Mouse (Mus musculus): ENCODE data around the gene Rdh14. TPM values are rescaled to one million over a fixed set of nuclear protein-coding genes. Genes with fewer than 3 reads are reported as not detected.

The Rdh14 gene
- polyA plus RNA-seq (2017; shearing (Covaris generic)), result 10 to 100 TPM in 1 of 3 experiments, 1 to 10 TPM in 2; 7.1 to 10.6 (median 8.8) TPM

DNA sequence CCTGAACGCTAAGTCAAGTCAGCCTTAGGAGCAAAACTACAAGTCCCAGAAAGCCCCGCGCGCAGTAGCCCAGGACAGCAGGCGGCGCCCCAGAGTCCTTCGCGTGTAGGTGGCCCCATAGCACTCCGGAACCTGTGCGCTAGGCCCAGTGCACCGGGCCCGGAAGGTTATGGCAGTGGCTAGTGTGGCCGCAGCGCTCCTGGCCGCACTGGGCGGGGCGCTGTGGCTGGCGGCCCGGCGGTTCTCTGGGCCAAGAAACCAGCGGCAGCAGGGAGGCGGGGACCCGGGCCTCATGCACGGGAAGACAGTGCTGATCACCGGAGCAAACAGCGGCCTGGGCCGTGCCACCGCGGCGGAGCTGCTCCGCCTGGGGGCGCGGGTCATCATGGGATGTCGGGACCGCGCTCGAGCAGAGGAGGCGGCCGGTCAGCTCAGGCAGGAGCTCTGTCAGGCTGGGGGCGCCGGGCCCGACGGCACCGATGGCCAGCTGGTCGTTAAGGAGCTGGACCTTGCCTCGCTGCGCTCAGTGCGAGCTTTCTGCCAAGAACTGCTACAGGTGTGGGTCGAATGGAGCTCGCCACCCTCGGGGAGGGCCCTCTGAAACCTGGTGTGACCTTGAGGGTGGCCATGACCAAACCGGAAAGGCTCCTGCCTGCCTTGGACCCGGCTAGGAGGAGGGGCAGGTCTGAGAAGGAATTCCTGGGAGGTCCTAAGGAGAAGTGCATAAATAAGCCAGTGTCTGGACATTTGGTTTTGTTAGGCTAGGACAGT, at the start of gene Rdh14:
Gene Rdh14, plus strand, starts transcription at position 102 of the 771 bp plus-strand sequence.
- peak; percentile 99 for ATAC-seq

DNA sequence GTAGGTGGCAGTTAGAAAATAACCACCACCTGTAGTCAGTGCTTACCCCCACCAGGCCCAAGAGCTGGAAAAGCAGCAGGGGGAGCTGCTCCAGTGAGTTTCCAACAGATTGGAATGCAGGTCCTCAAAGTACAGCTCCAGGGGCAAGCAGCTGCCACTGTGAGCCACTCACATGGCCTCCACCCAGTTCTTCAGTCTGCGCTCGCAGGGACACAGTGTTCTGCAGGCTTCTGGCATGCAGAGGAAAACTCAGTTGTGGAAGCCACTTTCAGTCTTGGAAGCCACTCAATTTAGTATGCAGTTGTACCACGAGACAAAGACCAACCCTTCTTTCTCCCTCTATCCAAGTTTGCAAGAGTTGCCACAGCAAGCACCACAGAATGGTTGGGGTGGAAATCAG, 39.9 kb upstream of the Rdh14 start:
- ATAC-seq, result no peak

DNA sequence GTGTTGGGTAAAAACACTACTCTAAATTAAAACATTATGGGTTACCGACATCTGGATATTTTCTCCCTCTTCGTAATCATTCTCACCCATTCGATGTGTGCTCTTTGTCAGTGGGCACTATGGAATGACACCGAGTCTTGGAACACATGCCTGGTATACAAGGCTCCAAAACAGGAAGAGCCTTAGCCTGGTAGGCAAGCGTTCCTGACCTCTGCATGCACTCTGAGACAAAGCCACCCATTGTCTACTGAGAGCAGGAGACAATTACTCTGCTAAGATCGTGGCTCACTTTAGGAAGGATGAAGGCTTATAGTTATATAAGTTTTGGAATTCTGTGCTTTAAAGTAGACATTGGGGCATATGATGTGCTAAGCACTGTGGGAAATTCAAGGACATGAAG, 32.8 kb upstream of the Rdh14 start:
- ATAC-seq, result no peak

DNA sequence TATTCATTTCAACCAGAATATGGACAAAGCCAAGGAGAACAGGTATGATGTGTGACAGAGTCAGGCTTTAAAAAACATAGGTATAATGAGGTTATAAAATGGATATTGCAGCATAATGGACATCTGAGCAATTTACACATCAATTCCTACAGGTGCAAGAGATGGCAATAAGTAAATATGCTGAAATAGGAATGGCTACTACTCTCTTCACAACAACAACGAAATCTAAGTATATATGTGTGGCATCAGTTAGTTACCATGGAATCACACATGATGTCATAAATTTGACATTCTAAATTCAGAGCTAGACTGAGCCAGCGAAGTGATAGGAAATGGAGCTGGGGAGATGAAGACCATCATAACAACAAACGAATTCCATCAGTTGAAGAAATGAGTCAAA, 20.9 kb upstream of the Rdh14 start, which contains the start of gene Nt5c1b:
Gene Nt5c1b, plus strand, starts transcription at position 301 of the 400 bp plus-strand sequence.
- no peak for ATAC-seq

DNA sequence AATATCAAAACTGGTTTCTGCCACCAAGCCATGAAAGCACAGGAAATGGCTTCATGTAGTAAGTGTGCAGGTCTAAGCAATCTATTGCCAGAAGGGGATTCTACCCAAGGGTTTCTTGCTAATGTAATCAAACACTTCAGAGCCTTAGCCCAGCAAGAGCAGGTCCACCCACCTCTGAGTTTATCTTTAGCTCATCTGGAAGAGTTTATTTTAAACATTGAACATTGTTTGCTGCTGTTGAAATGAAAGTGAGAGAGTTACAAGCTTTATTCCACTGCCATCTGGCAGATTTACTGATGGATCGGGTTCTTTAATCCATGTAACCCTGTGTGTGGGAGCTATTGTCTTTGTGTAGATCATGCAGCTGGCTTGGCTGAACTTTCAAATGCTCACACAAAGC, 10.2 kb downstream of the Rdh14 start:
- ATAC-seq, result no peak

DNA sequence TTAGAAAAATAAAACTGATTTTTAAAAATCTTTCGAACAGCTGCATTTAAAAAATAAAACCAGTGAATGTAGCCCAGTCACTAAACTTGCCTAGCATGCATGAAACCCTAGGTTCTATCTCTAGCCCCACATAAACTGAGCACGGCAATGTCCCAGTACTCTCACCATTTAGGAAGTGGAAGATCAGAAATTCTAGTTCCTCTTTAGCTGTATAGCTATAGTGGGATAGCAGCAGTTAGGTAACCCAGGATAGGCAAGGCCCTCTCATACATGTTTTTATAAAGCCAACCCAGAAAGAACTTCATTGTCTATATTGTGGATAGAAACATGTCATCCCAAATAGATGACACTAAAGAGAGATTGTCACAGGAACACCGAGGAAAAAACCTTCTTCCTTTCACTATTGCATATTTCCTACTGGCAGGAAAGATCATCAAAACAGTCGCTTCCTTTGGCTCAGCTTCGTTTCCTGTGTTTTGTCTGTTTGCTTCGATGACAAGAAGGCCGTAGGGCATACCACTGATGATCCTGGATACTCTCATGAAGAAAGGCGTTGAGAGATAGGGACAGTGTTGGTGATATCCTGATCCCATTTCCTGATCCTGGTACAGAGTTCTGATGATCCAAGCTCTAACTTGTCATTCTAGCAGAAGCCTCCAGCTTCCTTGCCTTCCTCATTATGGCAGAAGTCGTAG, 12.0 kb downstream of the Rdh14 start:
- no peak for ATAC-seq

DNA sequence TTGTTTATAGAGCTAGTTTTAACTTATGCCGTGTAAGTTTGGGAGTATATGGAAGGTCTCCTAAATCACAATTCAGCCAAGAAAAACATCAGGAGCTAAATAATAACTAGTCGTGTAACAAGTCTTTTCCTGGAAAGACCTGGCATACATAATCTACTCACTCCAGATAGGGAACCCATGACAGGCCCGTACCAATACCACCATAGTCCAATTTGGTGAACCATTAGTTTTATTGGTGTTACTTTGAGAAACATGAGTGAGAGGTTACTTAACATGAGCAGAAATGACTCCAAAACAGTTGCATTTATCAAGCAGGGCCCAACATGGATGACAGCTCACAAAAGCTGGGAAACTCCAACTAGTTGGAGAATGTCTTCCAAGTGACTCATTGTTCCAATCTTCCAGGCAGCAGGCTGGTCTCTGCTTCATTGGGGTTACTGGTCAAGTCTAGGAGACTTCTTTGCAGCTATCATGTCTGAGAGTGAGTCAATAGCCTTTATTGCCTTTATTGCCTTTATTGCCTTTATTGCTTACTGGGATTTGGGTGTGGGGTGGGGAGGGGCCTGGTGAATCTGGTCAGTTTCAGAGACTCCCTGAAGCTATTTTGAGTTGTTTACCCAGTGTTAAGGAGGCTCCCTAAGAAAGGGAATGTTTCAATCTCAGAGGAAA, 20.1 kb downstream of the Rdh14 start:
- ATAC-seq, result no peak

DNA sequence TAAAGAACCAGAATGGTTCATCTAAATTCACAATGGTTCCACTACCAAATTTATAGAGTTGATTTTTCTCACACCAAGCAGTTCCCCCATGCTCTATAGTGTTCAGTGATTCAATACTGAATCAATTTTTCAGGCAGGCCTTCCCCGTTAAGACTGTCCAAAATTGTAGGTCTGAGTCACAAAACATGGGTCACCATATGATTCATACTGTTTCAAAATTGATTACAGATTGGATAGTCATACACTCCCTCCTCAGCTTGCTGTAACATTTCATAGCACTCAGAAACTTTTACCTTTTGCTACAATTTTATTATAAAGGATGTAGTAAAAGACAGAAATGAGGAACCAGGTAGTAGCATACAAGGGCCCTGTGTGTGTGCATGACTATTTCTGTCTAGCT, 20.9 kb downstream of the Rdh14 start:
- ATAC-seq, result no peak

DNA sequence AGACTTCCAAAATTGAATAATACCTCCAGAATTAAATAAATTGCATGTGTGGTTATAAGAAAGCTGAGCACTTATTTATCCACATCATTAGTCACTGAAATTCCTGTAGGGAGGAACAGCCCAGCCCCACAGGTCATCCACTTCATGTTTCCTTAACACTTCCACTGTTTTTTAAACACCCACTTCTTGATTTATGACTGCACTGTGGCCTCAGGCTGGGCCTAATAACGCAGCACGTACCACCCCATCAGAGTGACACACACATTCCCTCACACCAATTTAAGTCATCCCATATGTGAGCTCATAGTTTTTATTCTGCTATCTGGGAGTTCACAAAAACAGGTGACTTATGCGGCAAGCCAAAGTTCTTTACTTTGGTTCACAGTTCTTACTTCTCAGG, 31.8 kb downstream of the Rdh14 start:
- no peak for ATAC-seq

DNA sequence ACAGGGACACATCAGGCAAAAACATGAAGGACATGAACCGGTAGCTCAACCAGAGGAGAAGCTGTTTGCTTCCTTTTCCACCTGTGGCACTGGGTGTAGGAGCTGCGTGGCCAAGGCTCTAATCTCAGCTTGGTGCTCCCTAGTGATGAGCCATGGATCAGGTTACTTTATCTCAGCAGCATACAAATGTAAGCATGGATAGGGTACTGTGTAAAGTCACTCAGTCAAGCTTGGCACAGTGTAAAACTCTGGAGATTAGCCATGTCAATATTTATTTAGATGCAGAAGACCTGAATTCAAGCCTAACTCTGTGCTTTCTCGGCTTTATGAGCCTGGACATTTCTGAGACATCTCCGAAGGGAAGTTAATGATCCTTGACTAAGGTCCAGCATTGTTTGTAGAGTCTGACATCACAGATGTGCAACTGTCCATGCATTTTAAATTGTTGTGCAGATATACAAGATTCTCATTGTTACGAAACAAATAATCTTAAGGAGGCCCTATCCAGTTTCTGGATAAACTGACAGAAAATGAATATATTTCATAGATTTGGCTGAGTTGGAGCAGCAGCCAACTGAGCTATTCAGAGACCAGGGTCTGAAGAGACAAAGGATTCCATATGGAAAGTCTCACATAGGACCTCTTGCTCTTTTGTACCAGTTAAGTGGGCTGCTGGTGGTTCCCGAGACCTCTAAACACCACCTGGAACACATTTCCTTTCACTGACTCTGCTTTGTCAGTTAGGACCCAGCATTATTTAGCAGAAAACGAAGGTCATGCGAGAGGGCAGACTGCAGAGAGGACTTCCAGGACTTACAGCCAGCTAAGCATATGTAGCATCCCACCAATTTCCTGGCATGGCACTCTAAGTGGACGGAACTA, 35.7 kb downstream of the Rdh14 start:
- no peak for ATAC-seq

DNA sequence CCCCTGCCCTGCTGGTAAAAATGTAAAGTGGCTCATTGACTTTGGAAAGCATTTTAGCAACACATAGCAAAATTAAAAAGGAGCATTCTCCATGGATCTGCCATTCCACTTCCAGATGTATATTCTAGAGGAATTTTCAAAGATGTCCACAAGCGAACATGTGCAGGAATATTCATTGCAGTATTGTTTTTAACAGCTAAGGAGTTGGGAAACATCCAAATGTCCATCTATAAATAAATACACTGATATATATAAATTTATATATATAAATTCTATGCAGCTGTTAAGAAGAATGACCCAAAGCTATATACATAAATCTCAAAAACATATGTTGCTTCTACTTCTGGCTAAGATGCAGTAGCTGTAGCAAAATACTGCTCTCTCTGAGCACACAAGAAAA, 40.4 kb downstream of the Rdh14 start:
- ATAC-seq, result no peak

DNA sequence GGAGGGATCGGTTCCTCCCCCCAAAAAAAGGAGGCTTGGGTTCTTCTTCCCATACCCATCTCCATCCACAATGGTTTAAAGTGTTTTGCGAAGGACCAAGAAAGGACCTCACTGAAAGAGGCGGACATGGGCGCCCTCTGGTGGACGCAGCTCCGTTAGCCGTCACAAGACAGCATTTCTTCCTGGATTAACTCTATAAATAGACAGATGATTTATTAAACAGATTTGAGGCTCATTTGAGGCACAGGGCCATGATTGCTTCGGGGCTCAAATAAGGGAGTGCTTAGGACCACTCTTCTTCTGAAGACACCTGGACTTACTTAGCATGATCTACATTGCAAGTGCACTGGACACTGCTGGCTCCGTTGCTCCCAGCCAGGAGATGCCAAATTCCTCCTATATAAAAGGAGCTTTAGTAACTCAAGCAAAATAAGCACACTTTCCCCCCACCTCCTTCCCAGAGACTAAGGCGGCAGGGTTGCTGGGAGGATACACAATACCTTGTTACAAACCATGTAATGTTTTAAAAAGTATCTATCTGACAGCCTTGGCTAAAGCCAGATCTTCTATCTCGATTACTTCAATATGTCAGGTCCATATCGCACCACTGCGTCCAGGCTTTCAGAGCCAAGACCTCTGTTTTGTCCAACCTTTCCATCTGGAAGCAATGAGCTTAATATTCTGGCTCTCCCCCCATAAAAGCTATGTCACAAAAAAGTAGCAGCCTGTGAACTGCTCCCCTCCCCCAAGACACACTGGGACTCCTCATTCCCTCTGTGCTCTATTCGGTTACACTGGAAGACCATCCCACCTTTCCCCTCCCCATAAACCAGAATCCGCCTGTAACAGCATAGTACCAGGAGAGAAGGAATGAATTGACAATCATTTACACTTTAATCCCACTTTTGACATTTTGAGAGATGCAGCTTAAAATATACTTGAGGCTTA, 47.8 kb downstream of the Rdh14 start:
- no peak for ATAC-seq

DNA sequence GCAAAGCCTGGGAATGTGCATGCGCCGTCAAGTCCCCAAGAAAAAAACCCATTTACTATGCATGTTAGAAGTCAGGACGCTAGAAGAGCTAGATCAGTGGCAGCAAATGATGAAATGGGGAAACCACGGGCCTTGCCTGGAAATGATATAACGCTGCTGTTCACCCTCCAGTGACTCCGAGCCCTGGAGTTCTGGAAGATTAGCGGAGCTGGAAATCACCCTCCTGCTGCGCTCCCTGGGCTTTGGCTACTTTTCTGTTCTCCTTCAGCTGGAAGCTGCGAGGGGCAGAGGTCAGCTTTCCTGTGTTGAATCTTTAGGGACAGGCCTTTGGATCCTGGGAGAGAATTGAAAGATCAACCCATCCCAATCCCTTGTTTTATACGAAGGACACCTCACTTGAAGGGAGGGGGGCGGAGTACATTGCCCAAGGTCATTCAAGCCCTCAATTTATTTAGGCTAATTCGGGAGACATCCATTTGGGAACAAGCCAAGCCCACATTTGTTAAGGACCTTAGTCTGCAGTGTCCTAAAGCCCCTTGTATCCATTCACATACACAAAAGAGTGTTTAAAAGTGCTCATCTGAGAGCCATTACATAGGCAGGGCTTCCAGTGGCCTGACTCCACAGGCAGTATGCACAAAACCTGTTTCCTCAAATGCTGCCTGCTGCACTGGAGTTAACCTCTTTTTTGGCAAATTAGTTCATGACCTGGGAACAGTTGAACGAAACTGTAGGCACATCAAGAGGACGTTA, 49.1 kb downstream of the Rdh14 start:
- ATAC-seq, result no peak

Other genes with a start within 250 kb of the Rdh14 start
- gene Nt5c1b, start 20.8 kb upstream of the Rdh14 start, polyA plus RNA-seq (2017; shearing (Covaris generic)), result not detected